Mouse (Mus musculus): ENCODE results near the gene Angel1. TPM values are rescaled to one million over a fixed set of nuclear protein-coding genes. Genes with fewer than 3 reads are reported as not detected.

Angel1 gene
- polyA plus RNA-seq, 1 experiment: not detected

GRCm38 (mm10) chr12:86678591-86679545 lies 47.4 kb downstream of the Angel1 start, which contains the start of gene Vash1:
Gene Vash1 (plus strand): TSS chr12:86678700.
- Histone ChIP-seq H3K4me3 (ENCODE audit: insufficient read depth, low read depth, low read length) (peak within 1 kb of the TSS; percentile 78), H3K4me1 (ENCODE audit: control insufficient read depth, insufficient read depth, low read length) (peaks cover 23% of the 10 kb centered on the region), H3K27ac (ENCODE audit: insufficient read depth, low read depth, low read length) (peak within 1 kb of the TSS; percentile 89)
- under 1% methylated on average over 85 of the region's 94 CpGs for WGBS
- TF ChIP-seq CTCF (IDR thresholded peaks at IDR 0.05; ENCODE audit: insufficient read depth, low read depth, low read length) (no peak), POLR2A (IDR thresholded peaks at IDR 0.05; ENCODE audit: insufficient read depth, low read depth, low read length) (peak; percentile 86)

GRCm38 (mm10) chr12:86672507-86672906 lies 53.8 kb downstream of the Angel1 start:
- no peak for TF ChIP-seq POLR2A (IDR thresholded peaks at IDR 0.05; ENCODE audit: insufficient read depth, low read depth, low read length)
- no peak for TF ChIP-seq CTCF (IDR thresholded peaks at IDR 0.05; ENCODE audit: insufficient read depth, low read depth, low read length)
- 85% methylated on average over 5 of the region's 5 CpGs for WGBS
- Histone ChIP-seq H3K27ac (ENCODE audit: insufficient read depth, low read depth, low read length) (no peak overlapping the region), H3K4me1 (ENCODE audit: control insufficient read depth, insufficient read depth, low read length) (no peaks in the 10 kb centered on the region), H3K4me3 (ENCODE audit: insufficient read depth, low read depth, low read length) (no peak overlapping the region)

DNA sequence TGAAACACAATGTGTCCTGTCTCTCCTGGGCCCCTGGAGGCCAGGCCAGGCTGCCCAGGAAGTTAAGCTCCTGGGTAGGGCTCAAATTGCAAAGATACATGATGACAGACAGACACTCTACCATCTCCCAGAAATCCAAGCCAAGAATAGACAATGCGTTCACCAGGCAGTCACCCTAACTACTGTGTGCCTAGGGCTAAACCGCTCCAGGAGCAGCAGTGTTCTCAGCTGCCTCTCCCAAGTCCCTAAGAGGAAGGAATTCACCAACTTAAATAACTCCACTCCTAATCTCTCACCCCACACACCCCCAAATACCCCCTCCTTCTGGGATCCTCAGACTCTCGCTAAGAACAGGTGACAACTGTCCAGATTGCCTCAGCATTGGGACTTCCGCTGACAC lies 54.2 kb downstream of the Angel1 start:
- TF ChIP-seq CTCF (IDR thresholded peaks at IDR 0.05; ENCODE audit: insufficient read depth, low read depth, low read length) (no peak), POLR2A (IDR thresholded peaks at IDR 0.05; ENCODE audit: insufficient read depth, low read depth, low read length) (no peak)
- H3K4me1 ChIP-seq (ENCODE audit: control insufficient read depth, insufficient read depth, low read length): no peaks in the 10 kb centered on the region
- H3K27ac ChIP-seq (ENCODE audit: insufficient read depth, low read depth, low read length): no peak overlapping the region
- WGBS: 89% methylated on average over 4 of the region's 4 CpGs
- H3K4me3 ChIP-seq (ENCODE audit: insufficient read depth, low read depth, low read length): no peak overlapping the region

DNA sequence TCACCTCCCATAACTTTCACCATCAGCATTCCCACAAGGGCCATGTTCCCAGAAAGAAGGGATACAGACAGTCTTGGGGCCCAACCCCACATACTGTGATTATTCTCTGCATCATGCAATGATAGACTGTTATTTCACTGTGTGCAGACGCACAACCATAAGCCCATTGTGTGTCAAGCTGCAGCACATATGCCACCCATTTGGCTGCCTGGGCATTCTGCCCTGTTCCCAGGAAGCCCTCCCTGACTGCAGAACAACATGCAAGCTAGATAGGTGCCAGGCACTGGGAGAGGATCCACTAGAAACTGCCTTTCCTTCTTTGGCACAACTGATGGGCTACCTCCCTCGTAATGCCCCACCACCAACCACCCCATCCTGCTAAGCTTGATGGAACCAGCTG lies 57.9 kb downstream of the Angel1 start:
- Histone ChIP-seq H3K27ac (ENCODE audit: insufficient read depth, low read depth, low read length) (no peak overlapping the region), H3K4me3 (ENCODE audit: insufficient read depth, low read depth, low read length) (no peak overlapping the region), H3K4me1 (ENCODE audit: control insufficient read depth, insufficient read depth, low read length) (no peaks in the 10 kb centered on the region)
- 93% methylated on average over 2 of the region's 2 CpGs for WGBS
- no peak for TF ChIP-seq POLR2A (IDR thresholded peaks at IDR 0.05; ENCODE audit: insufficient read depth, low read depth, low read length)
- TF ChIP-seq CTCF (IDR thresholded peaks at IDR 0.05; ENCODE audit: insufficient read depth, low read depth, low read length): no peak

DNA sequence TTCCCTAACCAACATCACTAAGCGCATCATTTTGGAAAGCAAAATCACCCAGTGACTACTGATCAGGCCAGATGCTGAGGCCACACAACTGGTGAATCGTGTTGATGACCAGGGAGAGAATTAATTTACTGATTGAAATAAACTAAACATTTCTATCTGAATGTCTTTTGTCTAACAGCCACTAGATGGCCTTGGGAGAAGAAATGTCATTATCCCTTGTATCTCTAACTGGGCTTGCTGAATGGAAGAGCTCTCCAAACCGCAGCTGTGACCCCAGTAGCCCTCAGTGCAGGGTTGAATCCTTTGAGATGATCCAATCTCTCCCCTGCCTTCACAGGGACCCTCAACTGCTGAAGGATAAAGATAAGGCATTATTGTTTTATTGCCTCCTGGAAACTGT lies 60.6 kb downstream of the Angel1 start:
- TF ChIP-seq CTCF (IDR thresholded peaks at IDR 0.05; ENCODE audit: insufficient read depth, low read depth, low read length) (no peak), POLR2A (IDR thresholded peaks at IDR 0.05; ENCODE audit: insufficient read depth, low read depth, low read length) (no peak)
- 44% methylated on average over 3 of the region's 3 CpGs for WGBS
- Histone ChIP-seq H3K4me1 (ENCODE audit: control insufficient read depth, insufficient read depth, low read length) (peaks cover 2% of the 10 kb centered on the region; the same call in 1 of the 2 replicates), H3K27ac (ENCODE audit: insufficient read depth, low read depth, low read length) (no peak overlapping the region), H3K4me3 (ENCODE audit: insufficient read depth, low read depth, low read length) (no peak overlapping the region)

DNA sequence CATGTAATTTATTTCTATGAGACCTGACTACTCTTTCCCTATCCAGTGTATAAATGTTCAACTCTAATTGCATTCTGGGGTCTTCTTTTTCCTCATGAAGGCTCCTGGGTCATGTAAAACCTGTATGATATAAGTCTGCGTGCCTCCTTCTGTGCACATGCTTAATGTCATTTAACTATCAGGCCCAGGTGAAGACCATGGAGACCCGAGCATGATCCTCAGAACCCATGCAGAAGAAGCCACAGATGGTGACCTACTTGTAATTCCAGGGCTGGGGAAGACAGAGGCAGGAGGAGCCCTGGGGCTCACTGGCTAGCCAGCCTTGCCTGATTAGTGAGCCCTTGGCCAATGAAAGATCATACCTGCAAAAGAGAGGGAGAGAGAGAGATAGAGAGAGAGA lies 65.8 kb downstream of the Angel1 start:
- H3K27ac ChIP-seq (ENCODE audit: insufficient read depth, low read depth, low read length): no peak overlapping the region
- H3K4me3 ChIP-seq (ENCODE audit: insufficient read depth, low read depth, low read length): no peak overlapping the region
- H3K4me1 ChIP-seq (ENCODE audit: control insufficient read depth, insufficient read depth, low read length): peaks cover 10% of the 10 kb centered on the region
- no peak for TF ChIP-seq CTCF (IDR thresholded peaks at IDR 0.05; ENCODE audit: insufficient read depth, low read depth, low read length)
- TF ChIP-seq POLR2A (IDR thresholded peaks at IDR 0.05; ENCODE audit: insufficient read depth, low read depth, low read length): no peak
- 87% methylated on average over 2 of the region's 2 CpGs for WGBS

GRCm38 (mm10) chr12:86659447-86659968 lies 66.8 kb downstream of the Angel1 start:
- peak overlapping the region; percentile 59 for H3K27ac ChIP-seq (ENCODE audit: insufficient read depth, low read depth, low read length)
- 15% methylated on average over 6 of the region's 6 CpGs for WGBS
- no peak for TF ChIP-seq POLR2A (IDR thresholded peaks at IDR 0.05; ENCODE audit: insufficient read depth, low read depth, low read length)
- no peak for TF ChIP-seq CTCF (IDR thresholded peaks at IDR 0.05; ENCODE audit: insufficient read depth, low read depth, low read length)
- peaks cover 10% of the 10 kb centered on the region for H3K4me1 ChIP-seq (ENCODE audit: control insufficient read depth, insufficient read depth, low read length)
- H3K4me3 ChIP-seq (ENCODE audit: insufficient read depth, low read depth, low read length): no peak overlapping the region

- WGBS: 26% methylated on average over 4 of the region's 4 CpGs
- Histone ChIP-seq H3K27ac (ENCODE audit: insufficient read depth, low read depth, low read length) (peak overlapping the region; percentile 80), H3K4me1 (ENCODE audit: control insufficient read depth, insufficient read depth, low read length) (peaks cover 19% of the 10 kb centered on the region), H3K4me3 (ENCODE audit: insufficient read depth, low read depth, low read length) (no peak overlapping the region)
- TF ChIP-seq CTCF (IDR thresholded peaks at IDR 0.05; ENCODE audit: insufficient read depth, low read depth, low read length) (no peak), POLR2A (IDR thresholded peaks at IDR 0.05; ENCODE audit: insufficient read depth, low read depth, low read length) (no peak)
These were observed 73.7 kb downstream of the Angel1 start for GRCm38 (mm10) chr12:86652570-86653041.

GRCm38 (mm10) chr12:86651301-86651860 lies 74.9 kb downstream of the Angel1 start:
- Histone ChIP-seq H3K4me3 (ENCODE audit: insufficient read depth, low read depth, low read length) (no peak overlapping the region), H3K27ac (ENCODE audit: insufficient read depth, low read depth, low read length) (no peak overlapping the region), H3K4me1 (ENCODE audit: control insufficient read depth, insufficient read depth, low read length) (peaks cover 29% of the 10 kb centered on the region)
- TF ChIP-seq CTCF (IDR thresholded peaks at IDR 0.05; ENCODE audit: insufficient read depth, low read depth, low read length): no peak
- no peak for TF ChIP-seq POLR2A (IDR thresholded peaks at IDR 0.05; ENCODE audit: insufficient read depth, low read depth, low read length)
- WGBS: 96% methylated on average over 8 of the region's 8 CpGs

Other genes with a start within 250 kb of the Angel1 start
- not detected in 2 replicates for gene Vash1, start 47.8 kb downstream of the Angel1 start, polyA plus RNA-seq (2012; ENCODE audit: insufficient read depth, insufficient read length, low replicate concordance, missing spikeins)
- gene Lrrc74a, start 7.9 kb upstream of the Angel1 start, polyA plus RNA-seq (2012; ENCODE audit: insufficient read depth, insufficient read length, low replicate concordance, missing spikeins): not detected in 2 replicates
- gene Irf2bpl, start 158.3 kb upstream of the Angel1 start, polyA plus RNA-seq (2012; ENCODE audit: insufficient read depth, insufficient read length, low replicate concordance, missing spikeins): not detected in 2 replicates
- gene Cipc, start 220.6 kb upstream of the Angel1 start, polyA plus RNA-seq (2012; ENCODE audit: insufficient read depth, insufficient read length, low replicate concordance, missing spikeins): 112 TPM in 1 of 2 replicates, not detected in the other